Mouse (Mus musculus): ENCODE measurements at regions not wholly inside any gene's neighbourhood (a gene's known extent, or its start where the extent isn't known, plus 50 kb on each side); places are given as distances from the start of the nearest gene placed in this dataset.

DNA sequence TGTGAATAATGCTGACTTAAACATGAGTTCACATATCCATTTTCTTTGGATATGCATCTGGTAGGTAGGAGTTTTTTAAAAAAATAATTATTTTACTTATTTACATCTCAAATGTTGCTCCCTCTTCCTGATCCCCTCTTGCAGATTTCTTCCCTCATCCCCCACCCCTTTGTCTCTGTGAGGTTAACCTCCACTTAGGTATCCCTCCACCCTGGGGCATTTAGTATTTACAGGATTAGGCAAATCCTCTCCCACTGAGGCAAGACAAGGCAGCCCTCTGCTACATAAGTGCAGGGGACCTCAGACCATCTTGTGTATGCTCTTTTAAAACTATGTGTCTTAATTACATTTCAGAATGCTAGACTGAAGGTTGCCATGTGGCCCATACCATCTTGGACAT, 155.2 kb upstream of the Shcbp1 start:
- DNase-seq, result no peak

DNA sequence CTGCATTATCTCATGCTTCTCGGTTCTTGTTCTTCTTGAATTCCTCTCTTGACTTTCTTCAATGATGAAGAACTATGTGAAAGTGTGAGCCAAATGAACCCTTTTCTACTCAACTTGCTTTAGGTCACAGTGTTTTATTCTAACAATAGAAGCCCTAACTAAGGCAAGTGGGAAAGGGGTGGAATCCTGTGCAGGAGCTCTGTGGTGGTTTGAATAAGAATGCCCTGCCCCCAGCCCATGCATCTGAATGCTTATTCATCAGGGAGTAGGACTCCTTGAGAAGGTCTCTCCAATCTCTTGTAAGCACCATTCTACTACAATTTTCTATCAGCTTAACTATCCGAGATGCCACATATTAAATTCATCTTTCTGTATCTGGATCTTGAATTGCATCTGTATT, 154.7 kb upstream of the Shcbp1 start:
- DNase-seq, result no peak

DNA sequence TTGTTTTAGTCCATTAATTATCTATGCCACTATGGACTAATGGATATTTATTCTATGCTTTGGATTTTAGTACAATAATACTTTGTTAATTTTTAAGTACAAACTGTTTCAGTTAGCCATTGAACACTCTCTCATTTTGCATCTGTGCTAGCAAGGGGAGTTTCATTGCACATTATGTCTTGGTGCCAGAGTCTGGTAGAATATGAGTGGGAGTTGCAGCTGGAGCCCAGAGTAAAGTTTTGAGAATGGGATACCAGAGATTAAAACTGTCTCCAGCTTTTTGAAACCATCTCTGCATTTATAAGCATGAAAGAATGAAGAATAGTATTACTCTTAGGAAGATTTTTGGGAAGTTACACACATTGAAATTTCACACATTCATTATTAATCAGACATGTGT, 137.1 kb upstream of the Shcbp1 start:
- DNase-seq, result no peak

DNA sequence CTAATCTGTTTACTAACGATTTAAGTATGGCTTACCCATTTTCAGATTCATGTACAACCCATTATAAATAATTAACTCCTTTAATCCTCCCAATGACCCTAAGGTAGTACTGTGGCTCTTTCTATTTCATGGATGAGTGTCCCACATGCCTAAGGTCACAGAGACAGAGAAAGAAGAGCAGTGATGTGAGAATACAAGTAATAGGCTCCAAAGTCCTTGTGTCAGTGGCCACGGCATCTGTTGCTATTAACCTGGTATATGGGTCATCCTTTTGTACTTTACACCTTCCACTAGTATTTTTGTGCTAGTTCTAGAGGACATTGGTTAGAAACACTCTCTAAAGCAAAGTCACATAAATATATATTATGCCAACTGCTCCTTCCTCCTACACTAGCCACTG, 115.7 kb upstream of the Shcbp1 start:
- DNase-seq, result no peak

DNA sequence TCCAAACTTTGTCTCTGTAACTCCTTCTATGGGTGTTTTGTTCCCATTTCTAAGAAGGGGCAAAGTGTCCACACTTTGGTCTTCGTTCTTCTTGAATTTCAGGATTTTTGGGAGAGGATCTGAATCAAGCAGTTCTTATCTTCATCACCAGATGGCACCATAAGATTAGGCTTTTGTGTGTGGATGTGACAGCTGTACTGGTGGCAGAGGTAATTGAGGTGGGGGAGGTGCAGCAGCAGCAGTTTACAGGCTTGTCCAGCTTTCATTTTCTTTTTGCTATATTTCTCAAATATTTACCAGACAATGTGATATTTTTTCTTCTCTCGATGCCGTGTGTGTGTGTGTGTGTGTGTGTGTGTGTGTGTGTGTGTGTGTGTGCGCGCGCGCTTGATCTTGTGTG, 89.4 kb upstream of the Shcbp1 start:
- DNase-seq, result peak in 1 of 2 experiments; percentile 7

DNA sequence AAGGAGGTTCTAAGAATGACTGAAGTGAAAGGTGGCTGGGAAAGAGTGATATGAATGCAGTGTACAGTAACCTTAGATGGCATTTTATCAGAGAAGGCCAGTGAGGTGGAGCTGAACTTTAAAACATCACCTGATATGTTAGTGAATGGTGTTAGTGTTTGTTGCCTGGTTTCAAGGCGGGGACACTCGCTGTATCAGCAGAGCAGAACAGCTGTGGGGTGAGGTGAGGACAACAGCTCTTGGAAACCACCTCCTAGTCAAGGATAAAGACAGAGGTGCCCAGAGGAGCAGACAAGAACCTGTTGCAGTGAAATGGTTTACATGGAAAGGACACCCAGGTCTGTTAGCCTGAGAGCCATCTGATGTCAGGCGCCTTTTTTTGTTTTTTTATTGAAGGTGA, 59.7 kb upstream of the Shcbp1 start:
- no peak for DNase-seq

DNA sequence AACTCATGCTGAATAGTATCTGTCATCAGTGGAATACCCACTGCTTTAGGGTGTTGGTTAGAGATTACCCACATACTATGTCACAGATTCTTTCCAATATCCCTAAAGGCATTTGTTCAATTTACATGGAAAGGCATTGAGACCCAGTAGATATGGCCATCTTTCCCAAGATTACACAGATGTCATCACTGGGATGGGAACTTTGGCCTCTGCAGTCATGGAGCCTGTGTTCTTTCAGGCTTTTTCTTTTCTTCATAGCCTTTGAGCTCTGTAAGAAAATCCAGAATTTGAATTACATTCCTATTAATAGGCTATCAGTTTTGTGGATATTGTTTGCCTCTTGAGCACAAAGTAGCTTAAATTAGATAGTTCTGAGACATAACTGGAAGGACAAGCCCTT, 59.2 kb upstream of the Shcbp1 start:
- no peak for DNase-seq

DNA sequence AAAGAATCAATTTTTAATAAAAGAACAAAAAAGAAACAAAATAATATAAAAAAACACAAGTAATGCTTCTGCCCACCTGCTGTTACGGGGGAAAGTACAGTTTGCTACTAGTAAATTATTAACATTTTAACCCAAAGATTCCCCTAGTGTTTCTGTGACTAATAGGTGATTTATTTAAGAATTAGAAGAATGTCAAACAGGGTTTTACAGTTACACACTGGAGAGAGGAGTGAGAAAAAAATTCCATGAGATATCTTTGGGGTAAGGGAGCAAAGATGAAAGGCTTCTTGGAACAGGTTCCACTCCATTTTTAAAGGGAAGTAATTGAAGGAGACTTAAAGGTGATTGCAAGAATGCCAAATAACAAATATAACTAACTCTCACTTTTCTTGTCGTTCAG, 58.4 kb upstream of the Shcbp1 start:
- DNase-seq, result no peak

DNA sequence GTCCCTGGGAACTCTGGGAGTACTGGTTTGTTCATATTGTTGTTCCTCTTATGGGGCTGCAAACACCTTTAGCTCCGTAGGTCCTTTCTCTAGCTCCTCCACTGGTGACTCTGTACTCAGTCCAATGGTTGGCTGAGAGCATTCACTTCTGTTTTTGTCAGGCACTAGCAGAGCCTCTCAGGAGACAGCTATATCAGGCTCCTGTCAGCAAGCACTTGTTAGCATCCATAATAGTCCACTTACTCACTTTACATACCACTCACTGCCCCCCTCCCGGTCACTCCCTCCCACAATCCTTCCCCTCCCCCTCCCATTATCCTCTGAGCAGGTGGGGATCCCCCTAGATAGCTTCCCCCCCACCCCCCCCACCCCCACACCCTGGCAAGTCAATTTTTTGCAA, 57.3 kb upstream of the Shcbp1 start:
- DNase-seq, result no peak
